Mouse (Mus musculus): ENCODE results near the gene Crocc2. TPM values are rescaled to one million over a fixed set of nuclear protein-coding genes. Genes with fewer than 3 reads are reported as not detected.

Gene Crocc2
- polyA plus RNA-seq, 1 experiment = not detected

GRCm38 (mm10) chr1:93277041-93277440 is 108.5 kb downstream of the Crocc2 start:
- H3K27ac ChIP-seq (ENCODE audit: insufficient read depth, low read depth, low read length) = no peak overlapping the region

More at GRCm38 (mm10) chr1:93277041-93277440, 108.5 kb downstream of the Crocc2 start:
- TF ChIP-seq CTCF (IDR thresholded peaks at IDR 0.05; ENCODE audit: low read depth, low read length) (no peak), POLR2A (IDR thresholded peaks at IDR 0.05; ENCODE audit: borderline replicate concordance, low read depth, low read length) (no peak)
- no peaks in the 10 kb centered on the region for H3K4me1 ChIP-seq (ENCODE audit: control insufficient read depth, insufficient read depth, low read length)
- H3K4me3 ChIP-seq (ENCODE audit: insufficient read depth, low read length) = no peak overlapping the region

Other genes starting within 250 kb of the Crocc2 start
- 6.8 and 11.9 TPM in 2 replicates for gene Capn10, start 234.3 kb upstream of the Crocc2 start, polyA plus RNA-seq (2012; ENCODE audit: insufficient read depth, insufficient read length, missing spikeins)
- 0.62 and 1.4 TPM in 2 replicates for gene Gpr35, start 217.9 kb upstream of the Crocc2 start, polyA plus RNA-seq (2012; ENCODE audit: insufficient read depth, insufficient read length, missing spikeins)
- not detected in 2 replicates for gene Aqp12, start 162.4 kb upstream of the Crocc2 start, polyA plus RNA-seq (2012; ENCODE audit: insufficient read depth, insufficient read length, missing spikeins)
- gene Kif1a, start 66.8 kb upstream of the Crocc2 start, polyA plus RNA-seq (2012; ENCODE audit: insufficient read depth, insufficient read length, missing spikeins) = not detected in 2 replicates
- not detected in 2 replicates for gene Agxt, start 33.5 kb upstream of the Crocc2 start, polyA plus RNA-seq (2012; ENCODE audit: insufficient read depth, insufficient read length, missing spikeins)
- gene 2310007B03Rik, start 7.8 kb upstream of the Crocc2 start, polyA plus RNA-seq (2012; ENCODE audit: insufficient read depth, insufficient read length, missing spikeins) = not detected in 2 replicates
- gene Sned1, start 67.1 kb downstream of the Crocc2 start, polyA plus RNA-seq (2012; ENCODE audit: insufficient read depth, insufficient read length, missing spikeins) = 0.27 and 0.40 TPM in 2 replicates
- gene Mterf4, start 137.2 kb downstream of the Crocc2 start, polyA plus RNA-seq (2012; ENCODE audit: insufficient read depth, insufficient read length, missing spikeins) = 14.8 and 20.2 TPM in 2 replicates
- gene Ppp1r7, start 174.1 kb downstream of the Crocc2 start, polyA plus RNA-seq (2012; ENCODE audit: insufficient read depth, insufficient read length, missing spikeins) = 25.8 and 29.2 TPM in 2 replicates
- gene Pask, start 174.8 kb downstream of the Crocc2 start, polyA plus RNA-seq (2012; ENCODE audit: insufficient read depth, insufficient read length, missing spikeins) = 3.8 and 4.6 TPM in 2 replicates
- 0.64 TPM in 1 of 2 replicates, not detected in the other for gene Ano7, start 205.2 kb downstream of the Crocc2 start, polyA plus RNA-seq (2012; ENCODE audit: insufficient read depth, insufficient read length, missing spikeins)